Mouse (Mus musculus) CH12.LX (cell line): ENCODE data around the gene Raph1. TPM values are rescaled to one million over a fixed set of nuclear protein-coding genes. Genes with fewer than 3 reads are reported as not detected.

Experiments used
- DNase-seq: peaks from one replicate; pipeline ENCODE4 v3.0.0-alpha.2; 2013; ENCODE audit errors: extremely low read depth
- H3K27ac ChIP-seq: 2 replicates; pipeline ENCODE4 v1.5.1; 2012; ENCODE audit warnings: low read depth, mild to moderate bottlenecking, control low read depth, moderate library complexity; ENCODE audit not compliant: insufficient read depth
- H3K27me3 ChIP-seq: replicated peaks from 2 replicates; pipeline ENCODE3; 2012; ENCODE audit warnings: inconsistent platforms
- H3K36me3 ChIP-seq, 2 experiments: replicated peaks in 1 of 2; 2 replicates each; pipeline versions ENCODE3 to v1.6.1; 2012; ENCODE audit warnings: inconsistent platforms in 1 of 2, low read length in 1 of 2, mild to moderate bottlenecking in 1 of 2, mixed read lengths in 1 of 2, moderate library complexity in 1 of 2; ENCODE audit not compliant: control insufficient read depth in 1 of 2, insufficient read depth in 1 of 2
- H3K4me1 ChIP-seq, 2 experiments: 2 replicates each; pipeline ENCODE4 v1.6.1; 2012; ENCODE audit warnings: inconsistent platforms in 1 of 2, moderate library complexity in 1 of 2; ENCODE audit not compliant: insufficient read depth in 2 of 2, control insufficient read depth in 1 of 2
- H3K4me2 ChIP-seq: 2 replicates; pipeline ENCODE4 v1.6.1; 2012; ENCODE audit warnings: low read depth, mild to moderate bottlenecking, control low read depth; ENCODE audit not compliant: poor library complexity, insufficient read depth, severe bottlenecking
- H3K4me3 ChIP-seq, 3 experiments: fragments of 150-350 bp in 1 of 3; sonication (generic) in 1 of 3; replicated peaks in 1 of 3; 2 replicates each; pipeline versions ENCODE3 to v1.5.1; 2011 to 2012; ENCODE audit warnings: low read depth in 2 of 3, low read length in 2 of 3, mild to moderate bottlenecking in 2 of 3, moderate library complexity in 2 of 3, control low read depth in 1 of 3, improper control_type of control experiment in 1 of 3, inconsistent platforms in 1 of 3, mixed read lengths in 1 of 3; ENCODE audit not compliant: poor library complexity in 1 of 3
- H3K79me2 ChIP-seq: replicated peaks from 2 replicates; pipeline ENCODE4 v1.6.1; 2012; ENCODE audit warnings: mild to moderate bottlenecking, moderate library complexity; ENCODE audit not compliant: control insufficient read depth, poor library complexity, insufficient read depth, severe bottlenecking; ENCODE audit errors: extremely low read depth
- H3K9ac ChIP-seq: 2 replicates; pipeline ENCODE4 v1.6.1; 2012; ENCODE audit warnings: low read depth, mild to moderate bottlenecking, control low read depth, moderate library complexity; ENCODE audit not compliant: insufficient read depth
- H3K9me3 ChIP-seq: replicated peaks from 2 replicates; pipeline ENCODE3; 2012; ENCODE audit warnings: low read length, inconsistent platforms, mixed read lengths
- CHD1 ChIP-seq: IDR thresholded peaks from 2 replicates; pipeline ENCODE4 v1.6.1; 2012; ENCODE audit warnings: low read depth, low read length, improper control_type of control experiment, inconsistent platforms
- CHD2 ChIP-seq: IDR thresholded peaks from 2 replicates; pipeline ENCODE4 v1.6.1; 2011; ENCODE audit warnings: low read length, improper control_type of control experiment
- CTCF ChIP-seq, 2 experiments: IDR thresholded peaks in 1 of 2; conservative IDR thresholded peaks in 1 of 2; 2 replicates each; pipeline ENCODE4 v1.5.1; 2011 to 2012; ENCODE audit warnings: low read depth in 2 of 2, low read length in 2 of 2, improper control_type of control experiment in 1 of 2, inconsistent platforms in 1 of 2, mild to moderate bottlenecking in 1 of 2, moderate library complexity in 1 of 2
- E2F4 ChIP-seq: IDR thresholded peaks from 2 replicates; pipeline ENCODE4 v1.6.1; 2011; ENCODE audit warnings: low read depth, low read length, improper control_type of control experiment; ENCODE audit not compliant: insufficient replicate concordance
- ELF1 ChIP-seq: IDR thresholded peaks from 2 replicates; pipeline ENCODE4 v1.6.1; 2014; ENCODE audit warnings: low read depth, mild to moderate bottlenecking, inconsistent platforms, low read length, improper control_type of control experiment
- ETS1 ChIP-seq: conservative IDR thresholded peaks from 2 replicates; pipeline ENCODE4 v1.6.1; 2012; ENCODE audit warnings: low read depth, mild to moderate bottlenecking, inconsistent platforms, low read length, improper control_type of control experiment, moderate library complexity
- GABPA ChIP-seq: IDR thresholded peaks from 2 replicates; pipeline ENCODE4 v1.6.1; 2012; ENCODE audit warnings: low read depth, low read length, improper control_type of control experiment, inconsistent platforms; ENCODE audit not compliant: insufficient replicate concordance
- IRF4 ChIP-seq: IDR thresholded peaks from 2 replicates; pipeline ENCODE4 v1.6.1; 2014; ENCODE audit warnings: low read depth, mild to moderate bottlenecking, inconsistent platforms, low read length, improper control_type of control experiment
- KAT2A ChIP-seq: IDR thresholded peaks from 2 replicates; pipeline ENCODE4 v1.6.1; 2012; ENCODE audit warnings: low read length, improper control_type of control experiment, inconsistent platforms; ENCODE audit not compliant: insufficient replicate concordance
- MEF2A ChIP-seq: IDR thresholded peaks from 2 replicates; pipeline ENCODE4 v1.6.1; 2014; ENCODE audit warnings: low read depth, mild to moderate bottlenecking, inconsistent platforms, low read length, improper control_type of control experiment, borderline replicate concordance
- NELFE ChIP-seq: IDR thresholded peaks from 2 replicates; pipeline ENCODE4 v1.6.1; 2011; ENCODE audit warnings: low read depth, low read length, improper control_type of control experiment
- NRF1 ChIP-seq: IDR thresholded peaks from 2 replicates; pipeline ENCODE4 v1.6.1; 2014; ENCODE audit warnings: low read depth, mild to moderate bottlenecking, inconsistent platforms, low read length, improper control_type of control experiment, moderate library complexity
- POLR2AphosphoS2 ChIP-seq: IDR thresholded peaks from 2 replicates; pipeline ENCODE4 v1.6.1; 2011; ENCODE audit warnings: low read depth, low read length, improper control_type of control experiment
- RCOR1 ChIP-seq: conservative IDR thresholded peaks from 2 replicates; pipeline ENCODE4 v1.6.1; 2012; ENCODE audit warnings: low read depth, mild to moderate bottlenecking, inconsistent platforms, low read length, improper control_type of control experiment
- SIN3A ChIP-seq: IDR thresholded peaks from 2 replicates; pipeline ENCODE4 v1.6.1; 2012; ENCODE audit warnings: low read length, improper control_type of control experiment, inconsistent platforms
- TBP ChIP-seq: conservative IDR thresholded peaks from 2 replicates; pipeline ENCODE4 v1.6.1; 2011; ENCODE audit warnings: low read depth, low read length, improper control_type of control experiment
- TCF12 ChIP-seq: IDR thresholded peaks from 2 replicates; pipeline ENCODE4 v1.6.1; 2014; ENCODE audit warnings: low read depth, mild to moderate bottlenecking, inconsistent platforms, low read length, improper control_type of control experiment
- USF1 ChIP-seq: IDR thresholded peaks from 2 replicates; pipeline ENCODE4 v1.6.1; 2014; ENCODE audit warnings: low read depth, mild to moderate bottlenecking, inconsistent platforms, low read length, improper control_type of control experiment
- ZC3H11A ChIP-seq: IDR thresholded peaks from 2 replicates; pipeline ENCODE4 v1.6.1; 2012; ENCODE audit warnings: low read depth, mild to moderate bottlenecking, inconsistent platforms, low read length, improper control_type of control experiment
- ZKSCAN1 ChIP-seq: IDR thresholded peaks from 2 replicates; pipeline ENCODE4 v1.6.1; 2012; ENCODE audit warnings: low read depth, inconsistent platforms, low read length, improper control_type of control experiment, borderline replicate concordance
- ZMIZ1 ChIP-seq: IDR thresholded peaks from 2 replicates; pipeline ENCODE4 v1.6.1; 2012; ENCODE audit warnings: low read depth, mild to moderate bottlenecking, inconsistent platforms, low read length, improper control_type of control experiment
- ZNF384 ChIP-seq: IDR thresholded peaks from 2 replicates; pipeline ENCODE4 v1.6.1; 2012; ENCODE audit warnings: low read depth, low read length, improper control_type of control experiment, inconsistent platforms
- dilution Hi-C: fragments of 300-500 bp; cut with MboI; formaldehyde crosslinking; loops from 2 replicates; pipeline ENCODE4 v1.14.3; 2020; ENCODE audit warnings: low sequenced_read_pairs; ENCODE audit not compliant: extremely low pct_unique_long_range_greater_than_20kb, extremely low pct_ligation_motif_present
- in situ Hi-C: fragments of 300-500 bp; cut with MboI; formaldehyde crosslinking; loops from 3 replicates; pipeline ENCODE4 v1.14.3; 2019; ENCODE audit warnings: low sequenced_read_pairs, low pct_ligation_motif_present, low pct_unique_long_range_greater_than_20kb, mixed read lengths
- polyA plus RNA-seq: library from polyadenylated mRNA; unstranded; fragments of >175 nt; gene quantifications from 2 replicates; pipeline ENCODE4 v1.2.1, GENCODE M21; 2012; ENCODE audit warnings: low read depth; ENCODE audit not compliant: insufficient read length
- total RNA-seq, 2 experiments: library from RNA; depleted of rRNA; stranded (reverse); fragments of 300-350 nt in 1 of 2; fragments of >200 nt in 1 of 2; gene quantifications; 2 replicates each; pipeline ENCODE4 v1.2.3; 2012 to 2014

Gene Raph1
- total and polyA plus RNA-seq, 3 experiments, result 3.7 to 7.6 (median 5.7) TPM

DNA sequence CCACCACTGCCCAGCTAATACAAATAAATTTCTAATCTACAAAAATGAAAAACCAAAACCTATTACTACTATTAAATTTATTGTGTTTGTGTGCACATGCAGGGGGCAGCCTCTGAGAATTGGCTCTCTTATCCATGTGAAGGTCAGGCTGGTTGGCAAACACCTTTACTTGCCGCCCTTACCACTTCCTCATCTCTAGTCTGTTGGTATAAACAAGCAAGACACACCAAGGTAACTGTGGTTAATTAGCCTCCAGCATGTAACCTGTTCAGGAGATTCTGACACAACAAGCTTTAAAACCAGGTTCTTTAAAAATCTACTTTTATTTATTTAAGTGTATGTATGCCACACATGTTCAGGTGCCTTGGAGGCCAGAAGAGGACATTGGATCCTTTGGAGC, 84.0 kb downstream of the Raph1 start:
- Histone ChIP-seq H3K4me3 (no peak overlapping the region), H3K9ac (no peak overlapping the region), H3K4me2 (no peak overlapping the region), H3K4me1 (no peaks in the 10 kb centered on the region), H3K27me3 (no peaks in the 10 kb centered on the region), H3K36me3 (peaks cover 6 to 36% of the 10 kb centered on the region in 2 experiments), H3K9me3 (no peaks in the 10 kb centered on the region), H3K27ac (no peak overlapping the region), H3K79me2 (no peaks in the 10 kb centered on the region)
- DNase-seq, result no peak
- in situ Hi-C loops, result no loop called here
- no peak for TF ChIP-seq TBP
- TF ChIP-seq ZNF384, result no peak
- TF ChIP-seq POLR2AphosphoS2, result no peak
- TF ChIP-seq NELFE, result no peak
- no peak for TF ChIP-seq KAT2A
- TF ChIP-seq GABPA, result no peak
- TF ChIP-seq ELF1, result no peak
- TF ChIP-seq ZMIZ1, result no peak
- no peak for TF ChIP-seq ETS1
- no peak for TF ChIP-seq CTCF (conservative IDR thresholded peaks at IDR 0.05 in 1 of 2, IDR thresholded peaks at IDR 0.05 in 1 of 2; ENCODE audit: low read depth in 2 of 2, low read length in 2 of 2)
- no peak for TF ChIP-seq USF1
- TF ChIP-seq ZC3H11A, result no peak
- no peak for TF ChIP-seq CHD1
- TF ChIP-seq E2F4, result no peak
- no peak for TF ChIP-seq IRF4
- no peak for TF ChIP-seq NRF1
- no peak for TF ChIP-seq SIN3A
- TF ChIP-seq CHD2, result no peak
- TF ChIP-seq TCF12, result no peak
- no peak for TF ChIP-seq ZKSCAN1
- dilution Hi-C loops, result no loop called here

DNA sequence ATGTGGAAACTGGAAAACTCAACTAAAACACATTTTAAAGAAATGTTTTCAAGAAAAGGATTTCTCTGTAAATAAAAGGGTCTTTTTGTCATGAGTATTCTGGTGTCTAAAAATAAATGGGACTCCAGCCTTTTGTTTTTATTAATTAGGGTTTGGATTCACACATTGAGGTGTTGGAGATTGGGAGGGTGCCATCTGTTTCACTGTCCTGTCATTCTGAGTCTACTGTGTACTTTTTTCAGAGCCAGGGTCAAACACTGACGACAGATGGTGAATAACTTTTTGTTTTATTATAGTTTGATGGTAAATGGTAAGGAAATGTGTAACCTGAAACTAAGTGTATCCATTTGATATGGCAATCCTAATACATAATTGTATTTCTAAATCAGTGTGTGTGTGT, 85.3 kb downstream of the Raph1 start:
- in situ Hi-C loops (no loop called here), dilution Hi-C loops (no loop called here)
- H3K27ac ChIP-seq, result no peak overlapping the region
- H3K9me3 ChIP-seq, result no peaks in the 10 kb centered on the region
- H3K36me3 ChIP-seq, result peaks cover 2 to 36% of the 10 kb centered on the region in 2 experiments
- no peak overlapping the region for H3K4me2 ChIP-seq
- TF ChIP-seq KAT2A (no peak), GABPA (no peak), RCOR1 (no peak), NELFE (no peak), MEF2A (no peak)
- H3K79me2 ChIP-seq, result no peaks in the 10 kb centered on the region
- no peaks in the 10 kb centered on the region for H3K27me3 ChIP-seq
- no peak overlapping the region for H3K9ac ChIP-seq
- no peak overlapping the region for H3K4me3 ChIP-seq
- no peaks in the 10 kb centered on the region for H3K4me1 ChIP-seq
- DNase-seq, result no peak
